Mouse (Mus musculus) ES-Bruce4 (cell line): ENCODE results near the gene Fbxo36.

ENCODE experiments used
- CTCF ChIP-seq: IDR thresholded peaks from one replicate; pipeline ENCODE4 v1.8.1; 2011; ENCODE audit warnings: low read depth, low read length
- EP300 ChIP-seq: IDR thresholded peaks from 2 replicates; pipeline ENCODE4 v1.6.1; 2011; ENCODE audit warnings: low read depth, low read length; ENCODE audit not compliant: insufficient read depth
- POLR2A ChIP-seq: IDR thresholded peaks from one replicate; pipeline ENCODE4 v1.8.1; 2011; ENCODE audit warnings: low read length; ENCODE audit not compliant: insufficient read depth

DNA sequence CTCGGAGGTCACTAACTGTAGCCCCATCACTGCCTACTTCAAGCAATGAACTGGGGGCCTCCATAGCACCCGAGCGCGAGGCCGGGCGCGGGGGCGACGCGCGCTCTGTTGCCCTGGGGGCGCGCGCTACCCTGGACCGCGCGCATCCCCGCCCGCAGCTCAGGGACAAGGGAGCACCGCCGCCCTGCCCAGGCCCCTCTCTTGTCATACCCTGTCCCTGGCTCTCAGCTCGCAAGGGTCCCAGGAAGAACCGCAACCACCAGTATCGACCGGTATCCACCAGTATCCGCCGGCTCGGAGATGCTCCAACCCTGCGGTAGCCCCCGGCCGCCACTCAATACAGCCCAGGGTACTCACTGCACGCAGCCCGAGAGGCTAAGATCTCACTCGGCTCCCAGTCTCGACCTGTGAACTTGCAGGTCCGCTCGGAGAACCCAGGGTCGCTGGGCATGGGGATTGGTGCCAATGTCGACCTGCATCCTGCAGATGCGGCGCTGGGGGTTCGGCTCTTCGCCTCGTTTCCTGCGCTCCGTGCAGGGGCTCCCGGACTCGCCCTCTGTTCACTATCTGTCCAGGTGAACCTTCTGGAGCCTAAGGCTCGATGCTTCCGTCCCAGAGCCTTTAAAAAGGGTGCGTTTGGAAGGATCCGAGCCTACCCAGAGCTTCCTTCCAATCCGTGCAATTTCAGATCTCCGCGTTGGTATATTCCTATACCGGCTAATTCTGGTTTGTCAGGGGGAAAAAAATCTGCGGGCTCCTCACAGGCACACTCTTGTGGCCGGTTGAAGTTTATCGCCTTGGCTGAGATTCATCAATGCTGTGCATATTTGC, 95.1 kb downstream of the Fbxo36 start, which contains the start of gene Slc16a14:
- no peak for TF ChIP-seq CTCF
- TF ChIP-seq POLR2A, result no peak
- TF ChIP-seq EP300, result no peak
